Mouse (Mus musculus) T-helper 17 cell (primary cell): ENCODE measurements around the gene Serpinb5.
"Not testable (repeated sequence)": the region's sequence is repeated elsewhere in the genome, so short reads cannot be mapped to it uniquely, and the experiment has no call there.

ENCODE experiments used
- in situ Hi-C, 2 experiments: fragments of 300-600 bp; cut with MboI, MseI; formaldehyde crosslinking; loops; 1 replicate in 1 of 2; 2 replicates in 1 of 2; pipeline ENCODE4 v1.15.1; 2025; ENCODE audit warnings: high pct_unique_total_duplicates in 2 of 2

Gene Serpinb5

DNA sequence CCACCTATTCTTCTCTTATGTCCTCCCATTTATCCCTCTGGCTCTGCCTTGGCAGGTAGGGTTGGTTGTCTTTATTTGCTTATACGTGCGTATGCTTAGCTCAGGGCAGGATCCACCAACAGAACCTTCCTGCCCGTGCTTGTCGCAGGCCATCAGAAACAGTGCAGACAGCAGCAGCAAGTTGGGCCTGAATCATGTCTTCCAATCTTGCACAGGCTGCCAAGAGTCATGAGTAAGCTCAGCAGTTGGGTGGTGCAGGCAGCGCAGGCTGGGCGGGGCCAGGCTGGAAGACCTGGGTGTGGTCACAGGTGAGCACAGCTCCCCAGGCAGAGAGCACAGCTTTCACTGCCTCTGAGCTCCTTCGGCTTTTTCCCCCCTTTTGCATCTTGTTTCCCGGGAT, at the start of gene Serpinb5:
Gene Serpinb5, plus strand, starts transcription at position 327 of the 400 bp plus-strand sequence.
- in situ Hi-C loops: no loop called here

GRCm38 (mm10) chr1:106814864-106815263, 46.1 kb upstream of the Serpinb5 start:
- in situ Hi-C loops: loop anchor here (5.0 to 10.0 kb wide), 5 partner anchors 67 to 1320 kb away; no protein-coding TSS in a partner anchor

GRCm38 (mm10) chr1:106815265-106815664, 45.7 kb upstream of the Serpinb5 start:
- in situ Hi-C loops: loop anchor here (5.0 to 10.0 kb wide), 4 partner anchors 67 to 1320 kb away; no protein-coding TSS in a partner anchor

GRCm38 (mm10) chr1:106816766-106817165, 44.2 kb upstream of the Serpinb5 start:
- in situ Hi-C loops: loop anchor here (5.0 to 10.0 kb wide), 4 partner anchors 66 to 1322 kb away; no protein-coding TSS in a partner anchor

- in situ Hi-C loops: loop anchor here (5.0 to 10.0 kb wide), 4 partner anchors 64 to 1324 kb away; no protein-coding TSS in a partner anchor
Observed at GRCm38 (mm10) chr1:106818323-106818722, 42.6 kb upstream of the Serpinb5 start.

DNA sequence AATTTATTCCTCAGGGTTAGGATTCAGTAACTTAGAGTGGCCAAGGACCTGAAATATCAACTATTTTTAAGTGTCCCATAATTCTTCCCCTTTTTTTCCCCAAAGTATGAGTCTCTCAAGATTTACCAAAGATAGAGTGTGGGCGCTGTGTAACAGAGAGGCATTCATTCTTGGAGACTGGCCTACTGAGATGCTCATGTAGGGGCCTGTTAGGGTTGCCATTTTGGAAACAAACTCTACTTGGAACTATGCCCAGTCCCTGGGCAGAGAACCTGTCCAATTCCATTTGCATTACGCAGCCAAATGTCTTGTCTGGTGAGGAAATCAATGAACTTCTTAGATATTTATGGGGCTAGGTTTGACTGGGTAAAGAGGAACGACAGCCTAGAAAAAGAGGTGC, 38.7 kb upstream of the Serpinb5 start:
- in situ Hi-C loops: loop anchor here in 1 of 2 experiments (5.0 kb wide), 1 partner anchor 745 kb away; no protein-coding TSS in a partner anchor

DNA sequence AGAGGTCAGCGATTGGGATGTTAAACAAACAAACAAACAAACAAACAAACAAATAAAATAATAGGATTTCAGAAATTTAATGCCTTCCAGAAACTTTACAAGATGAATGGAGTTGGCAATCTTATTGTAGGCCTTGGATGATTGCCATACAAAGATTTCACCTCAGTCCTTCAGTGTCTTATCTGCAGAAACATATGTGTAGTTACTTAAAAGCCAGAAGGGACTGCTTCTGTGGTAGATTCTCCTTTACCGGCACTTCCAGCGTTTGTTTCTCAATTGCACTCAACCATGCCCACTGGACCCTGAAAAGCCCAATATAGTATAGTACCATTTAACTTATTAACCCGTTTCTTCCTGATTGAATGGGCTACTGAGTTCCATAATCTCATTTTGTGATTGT, 32.2 kb upstream of the Serpinb5 start:
- in situ Hi-C loops: no loop called here

DNA sequence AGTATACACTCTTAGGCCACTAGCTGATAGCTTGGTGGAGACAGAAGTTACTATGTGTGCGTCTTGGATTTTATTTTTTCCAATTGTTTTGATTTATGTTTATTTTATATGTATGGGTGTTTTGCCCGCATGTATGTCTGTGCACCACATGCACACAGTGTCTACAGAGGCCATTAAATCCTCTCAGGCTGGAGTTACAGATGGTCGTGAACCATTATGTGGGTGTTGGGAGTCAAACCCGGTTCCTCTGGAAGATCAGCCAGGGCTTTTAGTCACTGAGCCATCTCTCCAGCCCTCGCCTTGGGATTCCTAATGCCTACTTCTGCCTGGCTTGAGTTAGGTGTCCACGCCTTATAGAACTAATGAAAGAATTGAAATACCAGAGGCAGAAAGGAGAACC, 4.6 kb downstream of the Serpinb5 start:
- in situ Hi-C loops: no loop called here

GRCm38 (mm10) chr1:106866029-106866428, 5.1 kb downstream of the Serpinb5 start:
- in situ Hi-C loops: no loop called here

DNA sequence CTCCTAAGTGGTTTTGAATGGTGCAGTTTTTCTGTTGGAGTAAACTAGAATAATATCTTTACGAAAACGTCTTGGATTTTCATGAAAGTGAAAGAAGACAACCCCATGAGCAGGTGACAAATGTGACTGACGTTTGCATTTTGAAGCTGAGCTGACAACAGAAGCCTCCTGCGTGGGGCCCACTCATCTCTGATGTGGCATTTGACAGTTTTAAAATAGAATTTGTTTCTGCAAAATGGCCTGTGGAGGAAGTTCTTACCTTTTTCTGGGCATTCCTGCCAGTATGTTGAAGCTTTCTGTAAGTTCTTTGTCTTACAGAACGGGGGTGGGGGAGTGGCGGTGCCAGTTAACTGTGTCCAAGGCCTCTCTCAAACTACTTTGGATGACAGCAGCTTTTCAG, 5.8 kb downstream of the Serpinb5 start:
- in situ Hi-C loops: no loop called here

GRCm38 (mm10) chr1:106869986-106870385, 9.0 kb downstream of the Serpinb5 start:
- in situ Hi-C loops: no loop called here

DNA sequence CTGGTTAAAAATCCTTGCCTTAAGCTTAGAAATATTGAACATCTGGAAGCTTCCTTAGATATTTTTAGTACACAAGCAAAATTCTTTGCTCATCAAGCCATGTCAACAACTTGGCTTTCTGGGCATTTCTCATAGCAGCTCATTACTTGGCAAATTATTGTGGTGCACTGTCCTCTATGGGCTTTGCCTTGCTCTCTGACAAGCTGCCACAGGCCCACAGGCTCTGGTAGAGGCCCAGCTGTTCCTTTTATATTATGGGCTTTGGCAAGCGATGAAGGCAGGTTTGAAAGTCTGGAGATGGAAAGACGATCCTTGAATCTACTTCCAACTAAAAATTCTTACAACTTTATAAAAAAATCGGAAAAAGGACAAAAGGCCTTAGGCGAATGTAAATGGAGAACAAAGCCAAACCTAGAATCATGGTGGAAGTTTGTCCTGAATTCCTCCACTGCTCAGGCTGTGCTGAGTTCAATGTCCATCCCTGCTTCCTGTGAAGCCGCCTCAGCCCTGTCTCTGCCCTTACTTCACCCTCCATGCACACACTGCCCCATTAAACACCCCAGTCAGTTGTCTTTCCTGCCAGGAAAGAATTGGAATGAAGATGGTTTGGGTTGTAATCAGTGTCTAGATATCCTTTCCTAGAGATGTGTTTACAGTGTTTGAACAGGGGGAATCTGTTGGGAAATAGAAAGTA, 14.4 kb downstream of the Serpinb5 start:
- in situ Hi-C loops: no loop called here

DNA sequence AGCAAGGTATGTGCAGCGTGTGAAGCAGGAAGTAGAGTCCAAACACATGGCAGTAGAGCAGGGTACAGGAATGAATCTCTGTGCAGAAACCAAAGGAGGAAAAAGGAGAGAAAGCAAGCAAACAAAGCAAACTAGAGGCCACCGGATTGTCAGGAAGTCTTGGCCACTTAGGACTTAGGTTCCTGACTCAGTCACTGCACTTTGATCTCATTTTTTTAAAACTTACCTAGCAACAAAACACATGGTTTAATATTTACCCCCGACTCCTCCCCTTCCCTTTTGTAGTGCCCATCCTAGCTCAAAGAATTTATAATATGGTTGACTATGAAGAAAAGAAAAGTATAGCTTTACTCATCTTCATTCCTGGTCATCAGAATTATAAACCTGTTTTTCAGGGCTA, 15.2 kb downstream of the Serpinb5 start:
- in situ Hi-C loops: no loop called here

- in situ Hi-C loops: loop anchor here in 1 of 2 experiments (5.0 kb wide), 1 partner anchor 65 kb away; no protein-coding TSS in a partner anchor
Observed at GRCm38 (mm10) chr1:106882723-106883122, 21.8 kb downstream of the Serpinb5 start.

DNA sequence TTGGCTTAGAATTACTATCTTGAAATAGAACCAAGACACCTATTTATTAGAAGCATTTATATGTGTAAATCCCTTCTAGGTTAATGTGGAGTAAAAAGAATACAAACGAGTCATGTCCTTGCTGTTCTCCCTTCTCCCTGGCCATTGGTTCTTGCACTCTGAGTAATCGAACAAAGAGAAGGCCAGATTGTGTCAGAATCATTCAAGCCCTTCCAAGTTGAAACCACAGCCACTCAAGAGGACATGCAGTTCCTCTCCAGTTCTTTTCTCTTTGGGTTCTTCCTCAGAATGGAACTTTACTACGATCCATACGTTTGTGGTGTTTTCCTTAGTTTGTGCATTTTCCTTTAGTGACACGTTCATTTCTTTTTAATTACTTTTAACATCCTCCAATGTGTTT, 22.4 kb downstream of the Serpinb5 start:
- in situ Hi-C loops: loop anchor here in 1 of 2 experiments (5.0 kb wide), 1 partner anchor 66 kb away; no protein-coding TSS in a partner anchor

DNA sequence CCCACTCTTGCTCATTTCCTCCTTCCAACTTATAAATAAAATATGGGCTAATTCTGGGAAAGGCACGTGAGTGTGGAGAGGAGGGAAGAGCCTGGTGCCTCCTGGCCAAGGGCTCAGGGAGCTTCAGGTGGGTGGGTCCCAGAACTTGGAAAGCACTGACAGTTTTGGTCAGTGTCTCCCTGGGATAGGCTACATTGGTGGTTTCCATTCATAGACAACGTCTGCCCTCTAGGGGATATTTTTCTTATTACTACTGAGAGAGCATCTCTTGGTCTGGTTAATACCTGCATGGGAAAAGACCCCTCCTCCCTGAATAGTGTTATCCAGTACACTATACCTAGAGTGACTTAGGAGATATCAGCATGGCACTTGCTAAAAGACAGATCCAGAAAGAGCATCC, 22.8 kb downstream of the Serpinb5 start:
- in situ Hi-C loops: loop anchor here in 1 of 2 experiments (5.0 kb wide), 1 partner anchor 67 kb away; no protein-coding TSS in a partner anchor

DNA sequence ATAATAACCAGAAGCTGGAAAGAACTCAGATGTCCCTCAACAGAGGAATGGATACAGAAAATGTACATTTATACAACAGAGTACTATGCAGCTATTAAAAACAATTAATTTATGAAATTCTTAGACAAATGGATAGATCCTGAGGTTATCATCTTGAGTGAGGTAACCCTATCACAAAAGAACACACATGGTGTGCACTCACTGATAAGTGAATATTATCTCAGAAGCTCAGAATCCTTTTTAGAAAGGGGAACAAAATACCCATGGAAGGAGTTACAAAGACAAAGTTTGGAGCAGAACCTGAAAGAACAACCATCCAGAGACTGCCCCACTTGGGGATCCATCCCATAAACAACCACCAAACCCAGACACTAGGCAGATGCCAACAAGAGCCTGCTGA, 34.2 kb downstream of the Serpinb5 start:
- in situ Hi-C loops: not testable (repeated sequence)

GRCm38 (mm10) chr1:106901406-106901805, 40.4 kb downstream of the Serpinb5 start:
- in situ Hi-C loops: loop anchor here in 1 of 2 experiments (5.0 kb wide), 1 partner anchor 576 kb away; no protein-coding TSS in a partner anchor

DNA sequence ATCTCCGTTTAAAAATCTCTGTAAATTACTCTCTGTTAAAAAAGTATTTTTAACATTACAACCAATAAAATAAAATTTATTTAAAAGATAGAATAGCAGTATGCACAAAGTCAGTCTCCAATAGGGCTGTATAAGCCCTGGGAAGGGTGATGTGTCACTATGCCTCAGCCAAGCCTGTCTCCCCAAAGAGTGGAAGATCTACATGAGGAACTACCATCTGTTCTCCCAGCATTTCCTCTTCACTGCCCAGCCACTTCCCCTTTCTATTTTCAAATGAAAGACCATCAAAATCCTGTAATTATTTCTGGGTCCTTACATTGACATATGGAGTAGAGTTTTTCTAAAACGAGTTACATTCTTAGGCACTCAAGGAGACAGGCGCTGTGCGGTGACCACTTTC, 71.0 kb downstream of the Serpinb5 start:
- in situ Hi-C loops: no loop called here
